Mouse (Mus musculus) adrenal gland, adult 2 months (tissue): ENCODE results near the gene Fgr. TPM values are rescaled to one million over a fixed set of nuclear protein-coding genes. Genes with fewer than 3 reads are reported as not detected.
A peak's percentile ranks its signal among the peaks of the same experiment; 100 is the strongest.

Experiments
- DNase-seq: peaks from one replicate; pipeline ENCODE4 v3.0.0; 2021
- polyA plus RNA-seq: library from polyadenylated mRNA; depleted of rRNA; stranded (reverse); fragments of >200 nt; gene quantifications from 2 replicates; pipeline ENCODE4 v1.2.3, GENCODE M21; 2012
- total RNA-seq, 2 experiments: library from RNA; stranded (reverse); gene quantifications; 2 replicates each; pipeline ENCODE4 v1.2.3; 2021

Fgr gene
- total and polyA plus RNA-seq, 3 experiments = 0.29 to 0.93 (median 0.29) TPM

DNA sequence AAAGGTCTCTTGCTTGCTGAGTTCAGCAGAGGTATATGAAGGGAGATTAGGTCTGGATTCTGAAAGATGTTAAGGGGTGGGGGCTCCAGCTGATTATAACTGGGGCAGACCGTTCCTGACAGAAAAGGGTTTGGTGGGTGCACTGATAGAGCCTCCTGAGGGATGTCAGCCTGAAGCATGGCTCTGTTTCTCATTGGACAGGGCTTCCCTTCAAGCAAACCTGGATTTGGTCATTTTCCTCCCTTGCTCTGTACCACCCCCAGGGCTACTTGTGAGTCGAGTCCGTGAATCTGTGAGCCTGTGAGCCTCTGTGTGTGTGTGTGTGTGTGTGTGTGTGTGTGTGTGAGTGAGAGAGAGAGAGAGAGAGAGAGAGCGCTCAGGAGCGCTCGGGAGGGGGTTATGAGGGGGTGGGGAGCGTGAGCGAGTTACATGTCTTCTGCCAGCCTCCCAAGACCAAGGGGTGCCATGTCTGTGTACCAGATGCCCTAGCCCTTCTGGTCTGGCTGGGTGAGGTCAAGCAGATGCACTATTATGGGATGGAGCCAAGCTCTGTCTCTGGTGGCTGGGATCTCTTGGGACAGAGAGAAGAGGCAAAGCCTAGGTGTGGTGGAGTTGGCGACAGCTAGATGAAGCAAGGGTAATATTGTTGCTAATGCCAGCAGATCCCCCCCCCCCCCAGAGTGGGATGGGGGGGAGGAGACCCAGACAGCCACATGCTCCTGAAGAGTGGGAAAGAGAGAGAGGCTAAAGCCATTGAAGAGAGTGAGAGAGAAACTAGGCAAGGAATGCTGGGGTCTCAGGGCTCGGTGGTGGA lies 41.2 kb downstream of the Fgr start:
- DNase-seq = no peak

DNA sequence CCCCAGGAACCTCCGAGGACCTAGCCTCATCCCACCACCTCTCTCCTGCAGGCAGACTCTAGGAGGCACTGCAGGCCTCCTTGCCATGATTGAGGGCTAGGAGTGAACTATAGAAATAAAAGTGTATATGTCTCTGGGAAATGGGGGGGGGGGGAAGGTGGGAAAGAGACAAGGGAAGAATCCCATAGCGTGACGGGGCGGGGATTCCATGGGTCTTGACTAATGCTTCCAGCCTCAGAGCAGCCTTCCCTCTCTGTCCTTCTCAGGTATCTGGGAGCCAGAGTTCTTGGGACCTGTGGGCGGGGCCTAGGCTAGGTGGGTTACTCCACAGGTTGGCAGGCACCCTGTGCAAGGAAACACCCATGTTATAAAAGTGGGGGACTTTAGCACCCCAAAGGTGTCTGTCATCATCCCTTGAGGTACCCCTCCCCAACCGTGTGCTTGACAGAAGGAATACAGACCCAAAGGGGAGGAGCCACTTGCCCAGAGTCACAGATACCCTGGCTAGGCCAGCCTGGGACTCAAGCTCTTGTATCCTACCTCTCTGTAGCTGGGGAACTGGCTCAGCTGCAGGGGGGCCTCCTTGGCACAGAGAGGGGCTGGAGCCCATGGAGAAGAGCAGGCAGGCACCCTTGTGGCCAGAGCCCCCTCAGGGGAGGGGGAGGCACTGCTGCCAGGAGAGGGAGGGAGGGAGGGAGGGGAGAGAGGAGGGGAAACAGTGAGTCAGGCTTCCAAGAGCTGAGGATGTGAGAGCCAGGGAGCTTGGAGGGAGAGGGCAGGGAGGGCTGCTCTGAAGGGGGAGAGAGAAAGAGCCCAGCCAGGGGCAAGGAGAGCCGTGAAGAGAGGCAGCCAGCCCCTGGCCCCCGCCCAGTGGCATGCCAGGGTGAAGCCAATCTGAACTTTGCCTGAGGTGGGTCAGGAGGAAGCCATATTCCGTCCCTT lies 42.1 kb downstream of the Fgr start:
- peak; percentile 64 for DNase-seq

DNA sequence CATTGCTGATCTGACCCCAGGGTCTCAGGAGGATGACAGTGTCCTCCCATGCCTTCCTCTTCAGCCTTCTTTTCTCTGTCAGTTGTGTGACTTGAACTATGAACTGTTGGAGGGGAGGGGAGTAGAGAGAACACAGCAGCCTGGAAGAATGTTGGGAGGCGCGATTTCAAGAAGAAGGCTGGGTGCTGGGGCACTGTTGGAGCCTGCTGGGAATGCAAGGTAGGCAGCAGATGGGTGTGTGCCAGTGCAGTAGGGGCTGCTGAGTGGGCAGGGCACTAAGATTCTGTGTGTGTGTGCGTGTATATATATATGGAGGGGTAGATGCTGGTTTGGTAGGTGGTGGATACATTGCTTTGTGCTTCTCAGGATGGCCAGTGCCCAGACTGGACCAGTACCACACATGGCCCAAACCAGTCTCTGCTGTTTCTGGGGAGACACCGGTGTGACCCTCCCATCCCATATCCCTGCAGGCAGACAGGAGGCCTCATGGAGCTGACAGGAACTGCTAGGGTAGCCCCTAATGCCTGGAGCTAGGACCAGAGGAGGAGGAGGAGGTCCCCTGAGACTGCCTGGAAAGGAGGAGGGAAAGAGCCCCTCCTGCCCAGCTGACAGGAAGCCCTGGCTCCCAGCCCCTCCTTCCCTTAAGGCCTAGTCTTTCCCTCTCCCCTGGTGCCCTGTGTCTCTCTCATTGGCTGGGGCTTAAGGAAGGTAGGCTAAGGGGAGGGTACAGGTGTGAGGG lies 43.0 kb downstream of the Fgr start:
- no peak for DNase-seq

DNA sequence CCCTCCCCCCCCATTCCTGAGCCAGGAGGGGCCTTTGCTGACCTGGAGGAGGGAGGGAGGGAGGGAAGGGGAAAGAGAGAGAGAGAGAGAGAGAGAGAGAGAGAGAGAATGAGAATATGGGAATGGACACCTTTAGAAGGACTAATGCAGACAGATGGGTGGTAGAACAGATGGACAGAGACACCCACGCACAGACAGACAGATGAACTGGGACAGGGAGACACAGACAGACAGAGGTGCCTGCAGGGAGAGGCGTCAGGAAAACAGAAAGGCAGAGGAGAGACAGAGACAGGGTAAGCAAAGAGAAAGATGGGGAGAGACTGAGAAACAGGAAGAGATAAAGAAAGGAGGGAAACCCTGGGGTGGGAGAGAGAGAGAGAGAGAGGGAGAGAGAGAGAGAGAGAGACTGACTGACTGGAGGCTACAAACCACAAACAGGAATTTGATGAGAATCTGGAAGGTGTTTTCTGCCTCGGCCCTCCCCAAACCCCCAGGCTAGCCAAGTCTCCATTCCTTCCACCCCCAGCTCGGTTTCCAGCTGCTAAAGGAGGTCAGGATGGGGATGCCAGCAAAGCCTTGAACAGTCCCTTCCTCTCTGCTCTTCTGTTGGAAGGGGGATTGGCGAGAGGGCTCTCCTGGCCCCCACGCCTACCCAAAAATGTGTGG lies 43.8 kb downstream of the Fgr start:
- DNase-seq = no peak

DNA sequence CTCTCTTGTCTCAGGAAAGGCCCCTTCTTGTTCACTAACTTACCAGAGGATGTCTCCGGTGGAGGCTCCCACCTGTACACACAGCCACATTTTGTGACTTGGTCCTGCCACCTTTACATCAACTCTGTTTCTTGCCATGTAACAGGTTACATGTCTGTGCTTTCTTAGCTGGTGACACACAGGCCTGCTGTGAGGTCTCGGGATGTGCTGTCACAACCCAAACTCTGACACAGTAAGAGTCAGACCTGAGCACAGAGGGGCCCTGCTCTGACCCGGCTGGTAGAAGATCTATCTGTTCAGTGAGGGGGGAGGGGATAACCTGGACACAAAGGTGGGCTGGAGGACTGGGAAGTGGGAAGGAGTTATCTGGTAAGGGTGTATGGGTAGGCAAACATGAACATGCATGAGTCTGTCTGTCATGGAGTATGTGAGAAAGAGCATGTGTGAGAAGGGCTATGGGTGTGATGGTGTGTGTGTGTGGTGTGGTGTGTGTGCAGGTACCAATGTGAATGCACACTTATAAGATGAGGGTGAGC lies 44.4 kb downstream of the Fgr start:
- DNase-seq = peak; percentile 4

DNA sequence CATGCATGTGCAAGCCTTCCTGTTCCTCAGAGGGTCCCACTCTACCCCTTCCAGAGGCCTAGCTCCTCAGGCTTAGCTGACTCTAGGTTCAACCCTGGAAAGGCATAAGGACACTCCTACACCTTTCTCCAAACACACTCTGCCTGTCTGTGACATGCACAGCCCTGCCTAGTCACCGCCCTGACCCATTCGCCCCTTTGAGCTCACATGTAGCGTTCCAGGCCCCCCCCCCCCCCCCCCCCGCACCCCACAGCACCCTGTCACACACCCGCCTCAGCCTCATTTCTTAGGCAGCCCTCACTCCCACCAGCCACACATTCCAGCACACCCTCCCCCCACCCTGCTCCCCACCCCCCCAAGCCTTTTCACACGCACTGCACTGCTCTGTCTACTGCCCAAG lies 46.8 kb downstream of the Fgr start:
- no peak for DNase-seq

DNA sequence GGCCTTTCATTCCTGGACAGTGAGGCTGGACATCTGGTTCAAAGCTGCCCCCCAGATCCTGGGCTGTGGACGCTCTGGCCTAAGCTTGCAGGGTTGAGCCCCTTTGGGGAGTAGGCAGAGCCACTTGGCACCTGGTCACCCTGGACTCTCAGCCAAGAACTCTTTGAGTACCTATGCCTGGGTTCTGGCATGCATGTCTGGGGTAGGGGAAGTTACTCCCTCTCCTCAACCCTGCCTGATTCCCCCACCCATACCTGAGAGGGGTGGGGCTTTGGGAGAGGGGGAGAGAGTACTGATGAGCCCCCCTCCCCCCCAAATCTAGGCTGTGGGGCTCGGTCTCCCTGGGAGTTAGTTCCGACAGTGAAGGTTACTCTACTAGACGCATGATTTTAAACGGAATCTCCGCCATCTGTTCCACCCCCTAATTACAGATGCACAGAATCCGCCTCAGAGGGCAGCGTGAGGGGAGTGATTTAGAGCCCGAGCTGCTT lies 47.3 kb downstream of the Fgr start:
- peak; percentile 31 for DNase-seq

DNA sequence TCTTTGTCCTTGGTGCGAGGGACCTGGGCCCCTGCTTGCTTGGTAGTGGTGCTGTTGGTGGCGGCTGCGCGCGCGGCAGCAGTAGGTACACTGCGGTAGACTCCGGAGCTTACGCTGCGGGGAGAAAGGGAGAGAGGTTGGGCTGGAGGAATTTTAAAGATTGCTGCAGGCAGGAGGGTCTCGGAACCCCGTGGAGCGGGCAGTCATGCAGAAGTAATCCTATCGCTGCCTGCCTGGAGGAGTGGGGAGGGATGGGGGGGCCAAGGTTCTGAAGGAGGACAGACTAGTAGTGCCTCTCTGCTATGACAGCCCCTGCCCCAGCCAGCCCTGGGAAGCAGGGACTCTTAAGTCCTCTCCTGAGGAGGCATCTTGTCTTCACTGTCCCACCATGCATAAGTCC lies 48.3 kb downstream of the Fgr start:
- DNase-seq = no peak

DNA sequence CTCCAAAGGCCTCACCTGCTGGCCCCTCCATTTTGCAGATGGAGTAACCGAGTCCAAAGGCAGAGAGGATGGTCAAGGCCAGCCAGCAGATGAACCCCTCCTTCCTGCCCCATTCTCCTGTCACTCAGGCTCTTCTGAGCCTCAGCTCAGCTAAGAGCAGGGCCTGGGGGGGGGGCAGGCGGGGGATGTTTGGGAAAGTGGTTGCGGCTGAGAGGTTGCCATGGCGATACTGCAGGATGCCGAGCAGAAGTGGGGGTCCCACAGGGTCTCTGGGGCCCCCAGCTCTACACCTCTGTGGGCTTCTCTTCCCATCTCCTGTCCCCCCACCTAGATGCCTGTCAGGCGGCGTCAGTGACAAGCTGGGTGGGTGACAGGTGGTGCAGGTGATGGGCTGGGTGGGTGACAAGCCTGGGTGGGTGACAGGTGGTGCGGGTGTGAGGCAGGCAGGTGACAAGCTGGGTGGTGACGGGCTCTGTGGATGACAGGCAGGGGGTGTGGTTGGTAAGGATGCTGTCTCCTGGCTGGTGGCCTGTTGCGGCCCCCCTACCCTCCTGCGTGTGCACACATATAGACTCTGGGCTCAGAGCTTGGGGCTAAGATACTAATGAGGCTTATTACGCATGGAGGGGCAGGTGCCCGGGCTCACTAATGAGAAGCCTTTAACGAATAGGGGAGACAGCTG lies 49.2 kb downstream of the Fgr start:
- peak; percentile 18 for DNase-seq

DNA sequence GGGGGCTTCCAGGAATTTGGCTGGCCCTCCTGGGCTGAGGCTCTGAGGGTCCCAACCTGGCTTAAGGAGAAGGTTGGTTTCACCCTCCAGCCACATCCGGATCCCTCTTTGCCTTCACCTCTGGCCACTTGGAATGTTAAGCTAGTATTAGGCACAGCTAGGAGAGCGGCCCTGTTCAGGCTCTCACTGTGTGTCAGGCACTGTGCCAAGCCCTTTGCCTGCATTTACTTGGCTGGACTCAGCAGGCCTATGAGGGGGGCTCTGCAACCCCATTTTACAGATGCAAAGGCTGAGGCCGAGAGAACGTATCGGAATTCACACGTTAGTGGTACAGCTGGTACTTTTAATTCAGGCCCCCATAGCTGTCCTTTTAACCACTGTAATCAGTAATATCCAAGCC lies 49.7 kb downstream of the Fgr start:
- peak; percentile 32 for DNase-seq

DNA sequence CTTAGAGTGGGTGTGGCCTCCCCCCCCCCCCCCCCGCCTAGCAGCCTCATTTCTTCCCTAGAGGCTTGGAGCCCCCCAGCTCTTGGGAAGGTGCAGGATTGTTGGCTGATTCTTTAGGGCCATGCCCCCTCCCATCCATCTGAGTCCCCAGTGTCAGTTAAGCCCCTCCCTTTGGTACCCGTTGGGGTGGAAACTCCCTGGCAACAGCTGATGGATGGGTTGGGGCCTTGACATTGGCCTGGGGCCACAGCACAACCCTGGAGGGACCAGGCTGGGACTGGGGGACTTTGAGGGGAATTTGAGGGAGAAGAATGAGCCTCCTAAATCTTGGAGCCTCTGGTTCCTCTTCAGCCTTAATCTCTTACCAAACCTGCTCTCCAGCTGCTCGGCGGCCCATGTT lies 50.5 kb downstream of the Fgr start:
- DNase-seq = peak; percentile 38

DNA sequence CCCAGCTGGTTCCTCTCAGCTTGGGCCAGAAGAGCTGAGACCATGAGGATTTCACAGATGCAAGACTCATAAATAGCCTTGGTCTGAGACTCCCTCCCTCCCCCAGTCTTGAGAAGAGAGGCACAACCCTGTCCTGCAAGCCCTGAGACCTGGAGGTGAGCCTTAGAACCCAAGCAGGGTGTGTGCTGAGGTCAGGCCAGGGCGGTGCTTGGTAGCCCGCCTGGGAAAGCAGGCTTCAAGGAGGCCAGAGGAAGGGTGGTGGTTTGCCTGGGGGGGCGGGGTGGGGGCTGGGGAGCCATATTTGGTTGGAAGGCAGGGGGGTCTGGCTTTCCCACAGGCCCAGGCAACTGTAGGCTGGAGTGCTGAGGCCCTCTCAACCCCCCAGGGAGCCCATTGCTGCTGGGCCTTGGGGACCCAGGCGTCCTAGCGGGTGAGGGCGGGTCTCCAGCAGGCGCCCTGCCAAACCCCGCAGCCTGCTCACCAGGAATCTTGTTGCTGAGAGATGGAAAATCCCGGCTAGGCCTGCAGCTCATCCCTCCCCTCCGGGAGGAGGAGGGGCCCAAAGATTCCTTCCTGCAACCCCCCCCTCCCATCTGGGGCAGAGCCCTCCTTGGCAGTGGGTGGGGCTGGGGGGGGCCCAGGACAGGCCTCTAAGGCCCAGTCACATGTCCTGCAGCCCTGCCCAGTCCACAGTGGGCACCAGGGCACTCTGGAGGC lies 51.2 kb downstream of the Fgr start:
- peak; percentile 80 for DNase-seq

DNA sequence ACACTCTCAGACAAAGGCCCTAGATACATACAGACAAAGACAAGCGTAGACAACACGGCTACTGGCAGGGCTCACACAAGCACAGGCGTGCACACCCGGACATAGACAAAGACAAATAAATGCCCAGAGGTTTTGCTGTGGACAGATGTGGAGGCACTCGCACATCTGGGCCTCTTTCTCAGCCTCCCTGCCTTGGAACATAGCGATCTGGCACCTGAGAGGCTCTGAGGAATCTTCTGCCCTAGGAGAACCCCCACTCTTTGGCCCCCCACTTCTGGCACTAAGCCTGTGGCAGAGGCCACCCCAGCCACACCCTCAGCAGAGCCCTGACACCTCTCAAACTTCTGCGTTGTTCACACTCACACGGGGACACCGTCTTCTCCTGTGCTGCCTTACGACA lies 52.4 kb downstream of the Fgr start:
- no peak for DNase-seq

DNA sequence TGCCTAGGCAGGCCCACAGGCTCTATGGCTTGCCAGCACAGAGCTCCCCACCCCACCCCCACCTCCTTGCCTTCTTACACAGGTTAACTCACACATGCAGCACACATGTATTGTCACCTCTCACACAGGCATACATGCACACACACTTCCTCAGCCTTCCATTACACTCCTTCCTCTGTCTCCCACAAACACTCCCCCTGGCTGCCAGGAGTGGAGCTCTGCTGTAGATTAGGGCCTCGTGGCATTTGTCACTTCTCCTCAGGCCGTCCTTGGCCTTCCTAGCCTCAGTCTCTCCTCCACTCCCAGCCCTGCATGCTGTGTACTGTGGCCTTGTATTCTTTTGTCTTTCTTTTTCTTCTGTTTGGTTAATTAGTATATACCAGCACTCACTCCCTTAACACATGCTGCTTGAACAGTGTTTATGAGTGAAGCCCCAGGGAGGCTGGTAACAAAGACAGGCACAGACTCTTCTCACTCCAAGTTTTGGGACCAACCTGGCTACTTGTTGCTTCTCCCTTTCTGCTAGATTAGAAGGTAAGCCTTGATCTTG lies 53.0 kb downstream of the Fgr start:
- peak; percentile 76 for DNase-seq

DNA sequence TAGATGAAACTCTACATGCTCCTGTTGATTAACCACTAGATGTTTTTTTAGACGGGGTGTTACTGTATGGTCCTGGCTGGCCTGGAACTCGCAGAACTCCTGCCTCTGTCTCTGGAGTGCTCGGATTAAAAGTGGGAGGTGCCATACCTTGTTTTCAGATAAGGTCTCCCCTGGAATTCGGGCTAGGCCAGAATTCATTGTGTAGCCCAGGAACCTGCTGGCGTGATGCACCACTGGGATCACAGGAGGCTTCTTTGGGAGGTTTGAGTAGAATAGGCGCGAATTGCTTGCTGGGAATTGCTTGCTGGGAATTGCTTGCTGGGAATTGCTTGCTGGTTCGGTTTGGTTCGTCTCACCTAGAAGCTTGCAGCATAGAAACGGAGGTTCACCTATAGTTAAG lies 53.8 kb downstream of the Fgr start:
- no peak for DNase-seq

DNA sequence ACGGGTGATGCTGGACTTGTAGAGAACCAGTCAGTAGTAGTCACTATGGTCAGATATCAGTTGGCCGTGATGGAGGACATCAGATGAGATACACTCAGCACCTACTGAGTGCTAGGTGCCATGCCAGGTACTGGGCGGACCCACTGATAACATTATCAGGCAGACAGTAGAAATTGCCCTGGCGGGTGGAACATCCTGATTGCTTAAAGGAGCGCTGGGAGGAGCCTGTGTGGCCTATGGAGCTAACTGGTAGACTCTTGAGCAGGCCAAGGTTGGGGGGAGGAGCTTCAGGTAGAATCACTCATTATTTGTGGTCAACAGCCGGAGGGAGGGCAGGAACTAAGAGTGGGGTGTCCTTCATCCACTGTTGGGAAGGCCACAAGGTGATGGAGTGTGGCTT lies 54.3 kb downstream of the Fgr start:
- DNase-seq = peak; percentile 81

DNA sequence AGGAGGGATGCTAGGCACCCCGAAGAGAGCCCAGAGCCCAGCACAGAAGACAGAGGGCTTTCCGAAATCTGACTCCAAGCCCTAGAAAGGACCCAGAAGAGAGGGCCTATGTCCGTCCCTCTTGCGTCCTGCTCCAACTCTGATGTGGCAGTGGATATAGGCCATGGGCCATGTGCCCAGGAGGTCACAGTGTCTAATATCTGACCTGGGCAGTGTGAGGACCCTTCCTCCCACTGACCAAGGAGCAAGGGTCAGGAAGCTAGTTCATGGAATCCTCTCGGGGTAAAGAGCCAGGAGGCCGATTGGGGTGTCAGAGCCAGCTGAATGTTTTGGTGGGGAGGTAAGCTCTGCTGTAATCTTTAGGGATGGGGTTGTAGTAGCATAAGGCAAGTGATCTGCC lies 55.0 kb downstream of the Fgr start:
- no peak for DNase-seq

DNA sequence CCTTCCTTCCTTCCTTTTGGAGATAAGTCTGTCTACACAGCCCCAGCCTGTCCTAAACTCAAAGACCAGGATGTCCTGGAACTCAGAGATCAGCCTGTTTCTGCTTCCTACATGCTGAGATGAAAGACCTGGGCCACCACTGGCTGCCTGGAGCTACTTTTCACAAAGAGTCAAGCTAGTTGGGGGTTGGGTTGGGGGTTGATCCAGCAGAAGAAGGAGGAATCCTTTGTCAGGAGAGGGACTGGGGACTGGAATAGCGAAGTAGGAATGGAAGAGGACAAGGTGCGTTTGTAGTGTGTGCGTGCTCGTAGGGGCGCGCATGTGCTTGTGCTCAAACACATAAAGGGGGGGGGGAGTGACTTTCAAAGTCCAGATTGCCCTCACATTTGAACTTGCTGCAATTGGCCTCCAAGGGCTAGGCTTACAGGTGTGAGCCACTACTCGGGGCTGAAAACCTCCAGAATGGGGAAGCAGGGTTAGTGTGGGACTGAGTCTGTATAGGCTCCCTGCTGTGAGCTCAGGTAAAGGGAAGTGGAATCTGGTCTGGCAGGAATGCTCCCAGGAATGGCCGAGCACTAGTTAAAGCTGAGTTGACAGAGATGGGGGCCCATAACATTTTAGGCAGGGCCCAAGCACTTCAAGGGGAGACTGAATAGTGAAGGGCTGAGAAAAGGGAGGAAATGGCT lies 58.7 kb downstream of the Fgr start:
- no peak for DNase-seq

DNA sequence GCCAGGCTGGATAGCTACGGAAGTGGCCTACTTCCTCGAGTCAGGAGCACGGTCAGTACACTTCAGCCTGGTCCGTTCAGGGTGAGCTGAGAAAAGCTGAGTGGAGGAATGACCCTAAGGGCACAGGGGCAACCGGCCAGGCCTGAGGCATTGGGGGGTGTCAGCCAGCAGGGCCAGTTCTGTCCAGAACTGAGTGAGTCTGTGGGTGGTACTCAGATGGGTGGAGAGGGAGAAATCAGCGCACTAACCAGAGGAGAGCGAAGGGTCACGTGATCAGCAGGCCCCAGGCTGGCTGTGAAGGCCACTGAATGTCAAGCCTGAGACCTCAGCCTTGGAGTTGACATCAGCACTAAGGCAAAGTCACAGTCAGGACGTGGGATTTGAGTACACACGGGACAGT lies 60.6 kb downstream of the Fgr start:
- peak; percentile 85 for DNase-seq
